Mouse (Mus musculus) CH12.LX (cell line): ENCODE results near the gene Mlana.

Source experiments
- BHLHE40 ChIP-seq: IDR thresholded peaks from 2 replicates; pipeline ENCODE4 v1.6.1; 2011; ENCODE audit warnings: mild to moderate bottlenecking, low read depth, low read length, improper control_type of control experiment
- CHD2 ChIP-seq: IDR thresholded peaks from 2 replicates; pipeline ENCODE4 v1.6.1; 2011; ENCODE audit warnings: low read length, improper control_type of control experiment
- CTCF ChIP-seq, 2 experiments: IDR thresholded peaks in 1 of 2; conservative IDR thresholded peaks in 1 of 2; 2 replicates each; pipeline ENCODE4 v1.5.1; 2011 to 2012; ENCODE audit warnings: low read depth in 2 of 2, low read length in 2 of 2, improper control_type of control experiment in 1 of 2, inconsistent platforms in 1 of 2, mild to moderate bottlenecking in 1 of 2, moderate library complexity in 1 of 2
- EP300 ChIP-seq: IDR thresholded peaks from 2 replicates; pipeline ENCODE4 v1.6.1; 2011; ENCODE audit warnings: low read length, improper control_type of control experiment
- JUND ChIP-seq: conservative IDR thresholded peaks from 2 replicates; pipeline ENCODE4 v1.6.1; 2011; ENCODE audit warnings: low read depth, low read length, improper control_type of control experiment
- MAFK ChIP-seq: IDR thresholded peaks from 2 replicates; pipeline ENCODE4 v1.6.1; 2011; ENCODE audit warnings: low read length, improper control_type of control experiment; ENCODE audit not compliant: insufficient replicate concordance
- NELFE ChIP-seq: IDR thresholded peaks from 2 replicates; pipeline ENCODE4 v1.6.1; 2011; ENCODE audit warnings: low read depth, low read length, improper control_type of control experiment
- POLR2A ChIP-seq: IDR thresholded peaks from 2 replicates; pipeline ENCODE4 v1.6.1; 2011; ENCODE audit warnings: low read depth, mild to moderate bottlenecking, improper control_type of control experiment, low read length
- RAD21 ChIP-seq: IDR thresholded peaks from 2 replicates; pipeline ENCODE4 v1.6.1; 2011; ENCODE audit warnings: low read depth, mild to moderate bottlenecking, low read length, improper control_type of control experiment, moderate library complexity
- RCOR1 ChIP-seq: conservative IDR thresholded peaks from 2 replicates; pipeline ENCODE4 v1.6.1; 2012; ENCODE audit warnings: low read depth, mild to moderate bottlenecking, inconsistent platforms, low read length, improper control_type of control experiment
- USF1 ChIP-seq: IDR thresholded peaks from 2 replicates; pipeline ENCODE4 v1.6.1; 2014; ENCODE audit warnings: low read depth, mild to moderate bottlenecking, inconsistent platforms, low read length, improper control_type of control experiment
- ZMIZ1 ChIP-seq: IDR thresholded peaks from 2 replicates; pipeline ENCODE4 v1.6.1; 2012; ENCODE audit warnings: low read depth, mild to moderate bottlenecking, inconsistent platforms, low read length, improper control_type of control experiment

DNA sequence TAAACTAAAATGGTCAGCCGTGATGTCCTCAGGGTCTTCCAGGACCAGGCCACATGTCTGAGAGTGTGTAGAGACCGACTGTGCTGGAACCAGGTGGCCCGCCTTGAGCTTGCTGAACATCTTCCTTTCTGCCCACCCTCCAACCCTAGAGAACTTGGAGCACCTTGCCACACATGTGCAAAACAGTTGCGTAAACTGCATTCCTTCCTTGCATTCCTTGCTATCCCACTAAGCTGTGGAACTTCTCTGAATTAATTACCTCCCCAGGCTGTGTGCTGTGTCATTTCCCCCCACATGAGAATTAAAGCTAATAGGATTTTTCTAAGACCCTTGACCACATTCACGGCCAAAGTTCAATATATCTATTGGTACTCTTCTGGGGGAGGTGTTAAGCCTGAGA is 41.0 kb upstream of the Mlana start:
- TF ChIP-seq MAFK (no peak), CTCF (conservative IDR thresholded peaks at IDR 0.05 in 1 of 2, IDR thresholded peaks at IDR 0.05 in 1 of 2; ENCODE audit: low read depth in 2 of 2, low read length in 2 of 2) (no peak), POLR2A (no peak), USF1 (no peak), BHLHE40 (no peak), JUND (no peak), ZMIZ1 (no peak), CHD2 (no peak), EP300 (no peak), NELFE (no peak), RAD21 (no peak), RCOR1 (no peak)
